Mouse (Mus musculus): Measurements from ENCODE around the gene Malsu1. TPM values are rescaled to one million over a fixed set of nuclear protein-coding genes. Genes with fewer than 3 reads are reported as not detected.

Gene Malsu1
- polyA plus RNA-seq, 1 experiment from 2014 or later = 61.7 TPM

DNA sequence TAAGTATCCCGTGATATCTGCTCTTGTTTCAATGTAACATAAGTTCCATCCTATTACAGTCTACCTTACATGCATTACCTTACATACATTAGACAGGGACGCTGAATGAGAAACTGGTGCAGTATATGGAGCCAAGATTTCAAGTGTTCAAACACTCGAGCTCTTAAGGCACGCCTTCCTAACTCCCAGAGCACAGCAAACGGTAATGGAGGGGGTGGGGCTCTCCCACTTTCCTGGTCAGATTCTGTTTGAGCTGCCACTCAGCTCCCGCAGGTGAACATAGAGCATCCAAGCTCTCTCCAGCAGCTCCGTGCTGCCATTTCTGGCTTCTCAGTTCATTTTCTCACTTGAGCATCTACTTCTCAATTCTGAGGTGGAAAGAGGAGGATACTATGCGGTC lies 44.9 kb downstream of the Malsu1 start:
- 0 out of 2 replicates have a peak, but pooled peaks cover 4% of the 10 kb centered on the region for H3K4me1 ChIP-seq
- no peak overlapping the region for H3K27ac ChIP-seq
- H3K4me2 ChIP-seq = no peak overlapping the region
- H3K36me3 ChIP-seq = peaks cover 9% of the 10 kb centered on the region; the same call in 1 of the 2 replicates
- no peaks in the 10 kb centered on the region for H3K27me3 ChIP-seq
- WGBS = 72% methylated on average over 8 of the region's 8 CpGs
- no peak overlapping the region for H3K4me3 ChIP-seq
- no peak overlapping the region for H3K9ac ChIP-seq
- no peaks in the 10 kb centered on the region for H3K9me3 ChIP-seq
- no peak for ATAC-seq (ENCODE audit: insufficient number of reproducible peaks, low FRiP score, low TSS enrichment, low read depth)

DNA sequence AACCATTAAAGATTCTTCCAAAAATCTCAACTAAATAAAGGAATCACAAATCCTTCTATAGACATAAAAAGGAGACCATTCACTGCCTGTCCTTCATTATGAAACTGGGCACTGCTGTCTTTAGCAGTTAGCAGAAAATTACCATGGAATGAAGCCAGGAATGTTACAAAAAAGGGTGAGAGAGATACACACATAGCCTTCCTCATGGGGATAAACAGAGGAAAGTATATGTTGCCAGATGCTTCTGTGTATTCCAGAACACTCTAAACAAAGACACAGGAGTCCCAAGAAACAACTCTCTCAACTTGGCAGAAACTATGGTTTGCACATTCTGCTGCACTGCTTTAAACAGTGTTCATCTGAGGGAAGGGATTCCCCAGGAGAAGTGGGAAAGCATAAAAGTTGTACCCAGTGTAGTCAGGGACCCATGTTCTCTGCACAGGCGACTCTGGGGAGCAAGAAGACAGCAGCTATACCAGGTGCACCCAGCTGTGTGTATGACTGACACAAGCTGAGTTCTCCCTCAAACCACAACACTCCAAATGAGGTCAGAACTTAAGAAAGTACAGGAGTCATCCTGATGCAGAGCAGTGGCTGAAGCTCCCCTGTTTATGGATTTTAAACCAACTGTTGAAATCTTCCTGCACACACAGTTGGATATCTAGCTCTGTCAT lies 46.0 kb downstream of the Malsu1 start:
- ATAC-seq (ENCODE audit: insufficient number of reproducible peaks, low FRiP score, low TSS enrichment, low read depth) = no peak
- no peaks in the 10 kb centered on the region for H3K4me1 ChIP-seq
- no peak overlapping the region for H3K4me3 ChIP-seq
- peaks cover 9% of the 10 kb centered on the region; the same call in 1 of the 2 replicates for H3K36me3 ChIP-seq
- no peaks in the 10 kb centered on the region for H3K27me3 ChIP-seq
- no peaks in the 10 kb centered on the region for H3K9me3 ChIP-seq
- H3K4me2 ChIP-seq = no peak overlapping the region
- WGBS = 78% methylated on average over 1 of the region's 1 CpGs
- H3K27ac ChIP-seq = no peak overlapping the region
- no peak overlapping the region for H3K9ac ChIP-seq

DNA sequence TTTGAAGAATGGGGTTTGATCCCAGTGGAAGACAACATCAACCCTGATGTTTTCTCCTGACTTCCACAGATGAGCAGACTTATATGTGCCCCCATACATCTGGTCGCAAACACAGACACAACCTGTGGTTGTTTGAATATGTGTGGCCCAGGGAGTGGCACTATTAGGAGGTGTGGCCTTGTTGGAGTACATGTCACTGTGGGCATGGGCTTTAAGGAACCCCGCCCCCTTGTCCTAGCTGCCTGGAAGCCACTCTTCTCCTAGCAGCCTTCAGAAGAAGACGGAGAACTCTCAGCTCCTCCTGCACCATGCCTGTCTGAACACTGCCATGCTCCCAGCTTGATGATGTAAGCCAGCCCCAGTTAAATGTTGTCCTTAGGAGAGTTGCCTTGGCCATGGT lies 46.8 kb downstream of the Malsu1 start:
- 80% methylated on average over 3 of the region's 3 CpGs for WGBS
- ATAC-seq (ENCODE audit: insufficient number of reproducible peaks, low FRiP score, low TSS enrichment, low read depth) = no peak
- Histone ChIP-seq H3K9me3 (no peaks in the 10 kb centered on the region), H3K4me3 (no peak overlapping the region), H3K4me1 (no peaks in the 10 kb centered on the region), H3K4me2 (no peak overlapping the region), H3K9ac (no peak overlapping the region), H3K27ac (no peak overlapping the region), H3K27me3 (no peaks in the 10 kb centered on the region), H3K36me3 (peaks cover 9% of the 10 kb centered on the region; the same call in 1 of the 2 replicates)

DNA sequence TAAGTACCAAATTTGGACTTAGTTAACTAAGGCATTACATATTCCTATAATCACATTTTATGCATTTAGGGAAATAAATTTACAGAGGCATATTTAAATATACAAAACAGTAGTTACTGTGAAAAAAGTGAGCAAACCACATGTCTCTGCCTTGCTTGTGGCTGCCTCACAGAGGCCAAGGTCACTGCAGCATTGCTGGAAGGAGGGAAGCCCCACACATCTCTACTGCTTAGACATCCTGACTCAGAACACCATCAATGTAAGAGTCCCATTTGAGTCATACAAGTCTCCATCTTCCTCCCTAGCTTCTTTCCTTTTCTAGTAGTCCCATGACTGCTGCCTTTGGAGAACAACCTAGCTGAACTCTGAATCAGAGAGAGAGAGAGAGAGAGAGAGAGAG lies 56.7 kb downstream of the Malsu1 start:
- Histone ChIP-seq H3K4me2 (no peak overlapping the region), H3K9ac (no peak overlapping the region), H3K4me3 (no peak overlapping the region), H3K4me1 (no peaks in the 10 kb centered on the region), H3K36me3 (peaks cover 3% of the 10 kb centered on the region; the same call in 1 of the 2 replicates), H3K27ac (no peak overlapping the region), H3K9me3 (no peaks in the 10 kb centered on the region), H3K27me3 (no peaks in the 10 kb centered on the region)
- no peak for ATAC-seq (ENCODE audit: insufficient number of reproducible peaks, low FRiP score, low TSS enrichment, low read depth)

DNA sequence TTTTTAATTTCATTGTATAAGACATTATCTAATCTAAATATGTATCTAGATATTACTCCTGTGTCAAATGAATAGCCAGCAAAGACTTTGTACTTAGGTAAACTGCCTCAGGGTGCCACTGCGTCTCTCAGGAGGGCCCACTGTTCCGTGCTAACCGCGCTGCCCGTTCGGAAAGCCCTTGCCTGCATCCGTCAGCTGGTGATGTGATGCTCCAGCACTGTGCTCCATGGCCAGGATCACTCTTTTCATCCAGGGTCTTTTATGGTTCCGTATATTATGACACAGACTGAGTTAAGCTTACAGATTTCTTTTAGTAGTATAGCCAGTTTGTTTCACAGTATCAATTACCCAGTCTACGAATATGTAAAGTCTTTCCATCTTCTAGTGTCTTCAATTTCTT lies 58.3 kb downstream of the Malsu1 start:
- no peak for ATAC-seq (ENCODE audit: insufficient number of reproducible peaks, low FRiP score, low TSS enrichment, low read depth)
- Histone ChIP-seq H3K9me3 (no peaks in the 10 kb centered on the region), H3K27ac (no peak overlapping the region), H3K4me1 (no peaks in the 10 kb centered on the region), H3K27me3 (no peaks in the 10 kb centered on the region), H3K36me3 (peaks cover 3% of the 10 kb centered on the region; the same call in 1 of the 2 replicates), H3K9ac (no peak overlapping the region), H3K4me3 (no peak overlapping the region), H3K4me2 (no peak overlapping the region)
- WGBS = 84% methylated on average over 9 of the region's 9 CpGs

DNA sequence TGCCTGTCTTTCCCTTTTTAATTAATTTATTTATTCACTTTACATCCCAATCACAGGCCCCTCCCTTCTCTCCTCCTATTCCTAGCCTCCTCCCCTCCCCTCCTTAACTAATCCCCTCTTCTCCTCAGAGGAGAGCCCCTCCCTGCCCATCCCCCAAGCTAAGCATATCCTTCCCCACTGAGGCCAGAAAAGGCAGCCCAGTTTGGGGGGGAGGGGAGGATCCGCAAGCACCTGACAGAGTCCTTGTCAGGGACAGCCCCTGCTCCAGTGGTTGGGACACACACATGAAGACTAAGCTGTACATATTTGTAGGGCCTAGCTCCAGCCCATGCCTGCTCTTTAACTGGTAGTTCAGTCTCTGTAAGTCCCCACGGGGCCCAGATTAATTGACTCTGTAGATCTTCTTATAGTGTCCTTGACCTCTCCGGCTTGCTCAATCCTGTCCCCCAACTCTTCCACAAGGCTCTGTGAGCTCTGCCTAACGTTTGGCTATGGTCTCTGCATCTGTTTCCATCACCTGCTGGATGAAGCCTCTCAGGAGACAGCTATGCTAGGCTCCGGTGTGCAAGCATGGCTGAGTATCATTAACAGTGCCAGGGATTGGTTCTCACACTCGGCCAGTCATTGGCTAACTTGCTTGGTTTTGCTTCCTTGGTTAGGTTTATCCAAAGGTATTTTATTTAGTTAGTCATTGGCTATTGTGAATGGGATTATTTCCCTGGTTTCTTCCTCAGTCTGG lies 58.9 kb downstream of the Malsu1 start:
- Histone ChIP-seq H3K27me3 (no peaks in the 10 kb centered on the region), H3K27ac (no peak overlapping the region), H3K4me2 (no peak overlapping the region), H3K9me3 (no peaks in the 10 kb centered on the region), H3K9ac (no peak overlapping the region), H3K4me1 (no peaks in the 10 kb centered on the region), H3K4me3 (no peak overlapping the region), H3K36me3 (peaks cover 3% of the 10 kb centered on the region; the same call in 1 of the 2 replicates)
- no peak for ATAC-seq (ENCODE audit: insufficient number of reproducible peaks, low FRiP score, low TSS enrichment, low read depth)
- 65% methylated on average over 6 of the region's 6 CpGs for WGBS

Other genes starting within 250 kb of the Malsu1 start
- 54.3 and 63.4 TPM in 2 replicates for gene Tmem176a, start 232.9 kb upstream of the Malsu1 start, polyA plus RNA-seq (2015; fragmentation: Nextera tagmentation; extraction: Ambion mirVana)
- 230 and 235 TPM in 2 replicates for gene Tmem176b, start 232.3 kb upstream of the Malsu1 start, polyA plus RNA-seq (2015; fragmentation: Nextera tagmentation; extraction: Ambion mirVana)
- not detected in 2 replicates for gene Aoc1, start 200.9 kb upstream of the Malsu1 start, polyA plus RNA-seq (2015; fragmentation: Nextera tagmentation; extraction: Ambion mirVana)
- 0.05 TPM in 1 of 2 replicates, not detected in the other for gene 1600015I10Rik, start 143.9 kb upstream of the Malsu1 start, polyA plus RNA-seq (2015; fragmentation: Nextera tagmentation; extraction: Ambion mirVana)
- not detected in 2 replicates for gene Doxl2, start 98.8 kb upstream of the Malsu1 start, polyA plus RNA-seq (2015; fragmentation: Nextera tagmentation; extraction: Ambion mirVana)
- not detected in 2 replicates for gene Svs1, start 86.9 kb upstream of the Malsu1 start, polyA plus RNA-seq (2015; fragmentation: Nextera tagmentation; extraction: Ambion mirVana)
- gene Gpnmb, start 37.2 kb upstream of the Malsu1 start, polyA plus RNA-seq (2015; fragmentation: Nextera tagmentation; extraction: Ambion mirVana) = 1.6 and 2.1 TPM in 2 replicates
- 45.9 and 46.1 TPM in 2 replicates for gene Igf2bp3, start 141.2 kb downstream of the Malsu1 start, polyA plus RNA-seq (2015; fragmentation: Nextera tagmentation; extraction: Ambion mirVana)
- gene Tra2a, start 190.2 kb downstream of the Malsu1 start, polyA plus RNA-seq (2015; fragmentation: Nextera tagmentation; extraction: Ambion mirVana) = 81.9 and 98.3 TPM in 2 replicates
- gene Ccdc126, start 245.5 kb downstream of the Malsu1 start, polyA plus RNA-seq (2015; fragmentation: Nextera tagmentation; extraction: Ambion mirVana) = 11.0 and 11.6 TPM in 2 replicates